Mouse (Mus musculus): ENCODE measurements around the gene Guk1. TPM values are rescaled to one million over a fixed set of nuclear protein-coding genes. Genes with fewer than 3 reads are reported as not detected.
A peak's percentile ranks its signal among the peaks of the same experiment; 100 is the strongest.

The Guk1 gene
- polyA plus RNA-seq, 2 experiments from 2014 or later, result 63.6 to 67.4 TPM

DNA sequence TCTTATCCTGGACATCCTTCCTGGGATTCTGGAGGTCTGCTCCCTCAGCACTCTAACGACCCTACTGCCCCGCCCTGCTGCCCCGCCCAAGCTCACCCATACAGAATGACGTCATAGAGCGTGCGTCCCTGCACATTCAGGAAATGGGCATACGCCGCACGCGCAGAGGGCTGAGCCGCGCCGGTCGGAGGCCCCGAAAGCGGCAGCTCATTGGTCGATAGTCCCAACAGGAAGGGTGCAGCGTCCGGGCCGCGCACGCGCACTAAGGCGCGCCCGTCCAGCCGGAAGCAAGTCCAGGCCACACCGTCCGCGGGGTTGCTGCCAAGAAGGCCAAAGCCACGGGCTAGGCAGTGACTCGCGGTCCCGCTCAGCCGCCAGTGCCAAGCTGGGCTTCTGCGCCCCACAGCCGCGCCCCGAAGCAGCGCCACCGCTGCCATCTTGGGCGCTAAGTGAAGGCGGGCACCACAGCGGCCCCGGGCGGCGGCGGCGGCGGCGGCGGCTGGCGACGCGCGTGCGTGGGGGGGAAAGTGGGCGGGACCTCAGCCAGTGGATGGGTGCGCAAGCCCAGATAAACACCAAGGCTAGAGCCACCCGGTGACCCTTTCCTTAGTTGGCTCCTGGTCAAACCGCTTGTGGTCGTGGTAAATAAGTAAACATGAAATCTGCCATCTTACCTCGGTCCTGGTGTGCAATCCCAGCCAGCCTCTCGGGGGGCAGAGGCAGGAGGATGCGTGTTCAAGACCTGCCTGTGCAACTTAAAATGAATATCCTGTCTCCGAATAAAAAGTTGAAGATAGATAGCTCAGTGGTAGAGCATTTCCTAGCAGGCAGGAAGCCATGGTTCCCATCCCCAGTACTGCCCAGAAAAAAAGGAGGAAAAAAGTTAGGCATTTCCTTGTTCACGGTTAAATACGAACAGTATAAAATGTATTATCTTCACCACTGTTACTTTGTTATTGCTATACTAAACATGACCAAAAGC lies 28.5 kb downstream of the Guk1 start, which contains the start of gene Iba57:
Gene Iba57, minus strand, starts transcription at position 485 of the 982 bp plus-strand sequence.
- peak; percentile 98 for ATAC-seq

DNA sequence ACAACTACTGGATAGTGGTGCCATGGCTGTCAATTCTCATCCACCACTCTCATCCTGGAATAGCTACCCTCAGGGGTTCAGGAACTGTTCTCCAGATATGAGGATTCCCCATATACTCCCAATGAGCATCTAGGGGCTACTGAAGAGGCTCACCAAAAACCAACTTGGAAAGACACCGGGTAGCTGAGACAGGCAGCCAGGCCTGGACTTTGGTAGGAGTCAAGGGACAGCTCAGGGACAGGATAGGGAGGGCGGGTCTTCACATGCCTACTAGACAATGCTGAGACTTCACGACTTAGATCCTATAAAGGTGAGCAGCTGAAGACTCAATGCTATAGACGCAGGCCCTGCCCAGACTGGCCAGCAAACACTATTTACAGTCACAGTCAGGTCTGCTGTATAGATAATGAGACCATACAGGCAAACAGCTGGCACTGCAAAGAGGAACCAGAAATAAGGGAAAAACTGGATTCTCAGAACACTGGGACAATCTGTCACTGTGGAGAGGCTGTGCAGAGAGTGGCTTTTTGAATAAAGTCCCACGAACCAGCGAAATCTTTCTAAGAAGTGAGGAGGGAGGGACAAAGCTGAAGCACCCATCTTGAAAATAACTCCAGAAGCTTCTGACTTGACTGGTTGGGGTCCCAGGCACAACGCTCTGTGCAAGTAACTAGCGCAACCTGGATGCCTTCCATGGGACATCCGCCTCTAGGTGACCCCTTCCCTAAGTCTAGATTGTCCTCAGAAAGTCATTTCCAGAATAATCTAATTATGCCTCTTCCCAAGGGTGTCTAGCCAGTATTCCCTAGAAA lies 29.4 kb downstream of the Guk1 start:
- no peak for ATAC-seq

DNA sequence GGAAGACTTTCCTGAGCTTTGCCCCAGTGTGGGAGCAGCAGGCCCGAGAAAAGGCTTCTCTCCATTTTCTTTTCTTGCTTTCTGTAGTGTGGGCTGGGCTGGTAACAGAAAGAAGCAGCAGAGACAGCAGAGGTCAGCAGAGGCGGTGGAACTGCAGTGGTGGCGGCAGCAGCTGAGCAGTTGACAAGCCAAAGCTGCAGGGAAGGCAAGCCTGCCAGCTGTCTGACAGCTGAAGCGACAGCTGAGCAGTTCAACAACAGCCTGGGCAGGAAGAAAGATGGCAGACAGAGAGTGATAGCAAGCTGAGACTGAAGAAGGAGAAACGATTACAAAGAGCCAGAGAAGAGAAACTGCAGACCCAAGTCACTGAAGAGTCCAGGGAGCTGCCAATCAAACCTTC lies 30.6 kb downstream of the Guk1 start:
- no peak for ATAC-seq

DNA sequence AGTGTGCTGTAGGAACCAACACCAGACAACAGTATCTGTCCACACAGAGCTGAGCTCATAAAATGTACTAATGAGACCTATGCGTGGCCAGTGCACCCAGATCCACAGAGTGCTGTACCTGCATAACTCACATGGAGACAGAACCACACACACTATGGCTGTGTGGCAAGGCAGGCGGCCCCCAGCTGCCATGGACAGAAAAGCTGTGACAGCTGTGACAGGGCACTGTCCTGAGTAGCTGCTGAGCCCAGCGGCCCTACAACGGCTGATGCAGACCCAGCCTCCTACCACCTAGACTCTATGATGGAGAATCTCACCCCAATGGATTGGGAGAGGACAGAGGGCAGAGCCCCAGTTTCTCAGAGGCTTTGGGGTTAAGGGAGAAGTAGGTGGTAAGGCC lies 32.5 kb downstream of the Guk1 start:
- ATAC-seq, result no peak

DNA sequence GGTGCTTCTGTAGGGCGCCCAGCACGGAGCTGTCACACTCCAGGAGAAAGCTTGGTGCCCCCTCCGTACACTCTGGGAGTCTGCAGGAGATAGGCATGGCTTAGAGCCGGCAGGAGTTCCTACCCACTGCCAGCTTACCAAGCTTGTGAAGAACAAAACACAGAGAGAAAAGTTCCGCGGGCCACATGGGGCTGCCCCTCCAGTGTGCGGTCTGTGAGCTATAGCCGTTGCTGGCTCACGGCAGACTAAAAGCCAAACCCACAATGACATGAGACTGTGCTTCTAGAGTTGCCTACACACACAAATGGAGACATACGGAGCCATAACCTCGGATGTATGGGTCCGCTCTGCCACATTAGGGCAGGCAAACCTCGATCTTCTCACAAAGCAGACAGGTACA lies 32.9 kb downstream of the Guk1 start:
- no peak for ATAC-seq

DNA sequence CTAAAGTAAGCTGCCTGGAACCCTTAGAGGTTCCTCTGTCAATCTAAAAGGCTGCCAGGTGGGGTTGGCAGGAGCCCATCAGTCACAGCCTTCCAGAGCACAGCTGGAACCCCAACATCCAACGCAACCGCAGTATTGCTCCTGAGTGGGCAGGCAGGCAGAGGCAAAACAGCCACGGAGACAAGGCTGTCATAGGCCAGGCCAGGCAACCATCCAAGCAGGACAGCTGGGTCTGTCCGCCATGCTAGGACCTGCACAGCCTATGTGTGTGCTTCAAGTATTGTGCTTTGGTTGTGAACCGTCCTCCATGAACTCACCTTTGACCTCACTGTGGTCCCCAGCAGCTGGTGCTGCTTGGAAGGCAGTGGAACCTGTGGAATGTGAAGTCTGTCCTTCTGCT lies 36.1 kb downstream of the Guk1 start:
- no peak for ATAC-seq

DNA sequence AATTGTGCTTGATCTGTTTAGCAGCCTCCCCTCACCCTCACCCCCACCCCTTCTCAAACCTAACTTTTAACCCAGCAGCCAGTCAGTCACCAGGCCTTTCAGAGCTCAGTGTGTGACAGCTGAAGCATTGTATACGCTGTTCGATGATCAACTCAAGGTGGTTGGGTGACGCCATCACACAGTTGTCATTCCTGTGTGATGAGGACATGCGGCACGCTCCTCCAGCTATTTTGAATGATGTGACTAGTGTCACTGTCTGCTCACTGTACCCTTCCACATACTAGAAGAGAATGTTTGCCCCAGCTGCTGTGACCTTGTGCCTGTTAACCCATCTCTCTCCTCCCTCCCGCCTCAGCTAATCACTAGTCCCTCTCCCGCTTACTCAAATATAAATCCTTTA lies 37.8 kb downstream of the Guk1 start:
- no peak for ATAC-seq

DNA sequence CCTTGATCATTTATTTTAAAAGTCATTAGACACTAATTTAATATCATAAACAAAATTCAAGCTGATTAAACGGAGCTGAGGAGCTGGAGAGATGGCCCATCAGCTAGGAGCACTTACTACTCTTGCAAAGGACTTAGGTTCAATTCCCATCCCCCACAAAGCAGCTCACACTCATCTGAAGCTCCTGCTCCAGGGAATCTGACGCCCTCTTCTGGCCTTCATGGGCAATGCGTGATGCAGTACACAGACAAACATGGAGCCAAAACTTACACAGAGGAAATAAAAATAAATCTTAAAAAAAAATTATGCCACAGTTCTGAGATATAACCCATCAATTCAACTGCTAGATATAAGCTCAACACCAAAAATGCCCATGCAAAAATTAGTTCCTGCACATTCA lies 40.3 kb downstream of the Guk1 start:
- no peak for ATAC-seq

DNA sequence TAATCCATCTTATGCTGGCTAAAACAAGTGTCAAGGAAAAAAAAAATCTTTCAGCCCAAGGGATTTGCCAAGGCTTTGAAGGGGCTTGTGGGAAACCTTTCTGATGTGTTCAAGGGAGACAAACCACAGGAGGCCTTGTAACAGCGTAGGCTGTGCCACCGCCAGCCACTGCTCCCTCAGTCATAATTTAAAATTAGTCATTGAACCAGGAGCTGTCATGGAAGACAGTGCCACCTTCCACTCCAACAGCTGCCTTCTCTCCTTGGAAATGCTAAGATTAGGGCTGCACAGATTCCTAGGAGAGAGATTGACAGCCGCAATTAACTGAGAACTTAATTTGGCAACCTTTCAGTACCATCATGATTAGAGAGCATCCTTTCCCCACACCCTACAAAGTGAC lies 42.7 kb downstream of the Guk1 start:
- no peak for ATAC-seq

DNA sequence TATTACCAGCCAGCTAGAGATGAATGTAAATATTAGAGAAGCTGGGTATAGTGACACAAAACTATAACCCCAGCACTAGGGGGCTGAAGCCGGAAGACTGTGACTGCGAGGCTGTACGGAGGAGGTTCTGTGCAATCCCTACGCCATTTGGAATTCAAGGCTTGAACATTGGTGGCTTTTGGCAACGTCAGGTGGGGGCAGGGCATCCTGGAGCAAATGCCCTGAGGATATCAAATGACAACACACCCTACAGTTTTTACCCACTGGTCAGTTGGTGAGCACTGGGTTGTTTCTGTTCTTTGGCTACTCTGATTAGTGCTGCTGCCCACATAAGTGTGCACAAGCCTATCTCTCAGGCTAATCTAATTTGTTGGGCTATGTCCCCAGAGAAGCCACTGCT lies 49.0 kb downstream of the Guk1 start:
- ATAC-seq, result no peak

DNA sequence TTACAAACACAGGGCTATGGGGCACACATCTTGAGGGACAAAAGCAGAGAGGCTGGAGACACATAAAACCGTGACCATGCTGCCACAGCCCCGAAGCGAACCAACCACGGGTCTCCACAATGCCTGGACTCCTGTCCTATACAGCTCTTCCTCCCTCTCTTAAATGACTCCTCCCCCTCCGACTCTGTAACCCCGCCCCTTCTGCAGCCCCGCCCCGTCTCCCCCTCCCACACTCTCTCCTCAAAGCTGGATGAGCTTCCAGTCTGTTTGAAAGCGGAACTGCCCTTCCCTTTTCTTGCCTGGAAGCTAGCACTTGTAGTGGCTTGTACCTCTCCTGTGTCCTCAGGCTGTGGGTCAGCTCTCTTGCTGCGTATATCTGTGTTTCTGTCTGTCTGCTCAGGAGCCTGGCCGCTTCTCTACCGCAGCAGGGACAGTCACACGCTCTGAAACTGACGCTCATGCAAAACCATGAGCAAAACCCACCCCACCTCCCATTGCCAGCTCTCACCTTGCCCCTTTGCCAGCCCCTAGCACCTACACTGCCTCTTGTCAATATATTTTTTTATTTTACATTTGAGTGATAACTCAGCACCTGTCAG lies 50.1 kb downstream of the Guk1 start:
- ATAC-seq, result no peak

DNA sequence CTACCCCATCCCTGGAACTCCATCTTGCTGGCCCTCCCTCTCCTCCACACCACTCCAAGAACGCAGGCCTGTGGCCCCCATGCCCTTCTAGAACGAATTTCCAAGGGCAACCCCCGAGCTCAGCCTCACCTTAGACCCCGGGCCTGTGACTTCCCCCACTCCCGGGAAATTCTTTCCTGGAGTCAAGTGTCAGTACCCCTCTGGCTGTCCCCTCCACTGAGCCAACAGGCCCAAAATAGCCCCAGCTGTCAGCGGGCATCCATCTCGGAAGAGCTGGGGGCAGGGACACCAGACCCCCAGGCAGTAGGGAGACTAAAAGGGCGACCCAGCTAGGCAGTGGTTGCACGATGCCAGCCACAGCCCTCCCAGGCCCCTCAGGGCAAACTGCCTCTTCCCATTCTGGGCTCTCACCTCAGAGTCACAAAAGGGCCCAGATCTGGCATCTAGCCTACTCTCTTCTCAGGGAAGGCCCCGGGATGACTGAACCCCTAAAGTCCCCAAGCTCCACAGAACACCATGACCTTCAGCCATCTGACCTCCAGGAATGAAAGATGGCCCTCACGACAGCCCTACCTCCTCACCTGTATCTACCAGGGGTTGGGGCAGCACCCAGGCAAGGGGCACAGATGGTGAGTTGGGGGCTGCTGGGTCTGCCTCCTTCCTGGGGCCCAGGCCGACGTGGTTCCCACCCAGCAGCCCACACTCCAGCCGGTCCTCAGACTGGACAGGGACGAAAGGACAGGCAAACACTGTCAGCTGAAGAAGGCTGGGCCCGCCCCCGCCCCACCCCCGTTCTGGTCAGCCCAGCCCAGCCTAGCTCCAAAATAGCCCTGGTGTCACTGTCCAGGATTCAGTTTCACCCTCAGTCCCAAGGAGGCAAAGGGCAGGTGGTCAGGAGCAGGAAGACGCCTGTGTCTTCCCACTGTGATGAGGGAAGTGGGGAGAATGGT lies 53.2 kb downstream of the Guk1 start:
- no peak for ATAC-seq

DNA sequence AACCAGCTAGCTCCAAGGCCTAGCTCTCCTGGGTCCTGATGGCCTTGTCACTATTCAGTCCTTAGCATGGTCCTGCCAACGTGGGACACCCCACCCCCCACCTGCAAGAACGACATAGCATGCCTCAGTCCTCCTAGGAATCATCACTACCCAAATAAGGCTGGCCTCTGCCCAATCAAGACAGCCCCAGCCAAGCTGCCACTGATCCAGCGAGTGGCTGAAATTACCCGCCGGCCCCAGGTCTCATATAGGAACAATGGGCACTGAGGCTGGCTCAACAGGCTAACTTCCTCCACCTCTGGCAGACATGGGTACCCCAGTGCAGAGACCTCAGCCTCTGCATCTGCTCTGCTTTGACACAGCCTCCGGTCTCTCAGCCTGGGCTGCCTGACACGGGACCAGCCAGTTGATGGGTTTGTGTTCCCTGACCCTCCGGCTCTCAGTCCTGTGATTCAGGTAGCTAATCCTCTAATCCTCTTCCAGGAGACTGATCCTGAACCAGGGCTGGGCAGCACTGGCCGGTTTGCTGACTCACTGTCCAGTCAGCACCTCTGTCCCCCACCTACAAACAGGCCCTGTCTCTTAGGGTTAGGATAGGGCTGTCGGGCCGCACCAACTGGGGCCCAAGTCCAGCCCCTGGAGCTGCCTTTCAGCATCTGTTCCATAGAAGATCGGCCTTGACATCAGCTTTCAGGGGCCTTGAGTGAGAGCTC lies 54.9 kb downstream of the Guk1 start:
- no peak for ATAC-seq

DNA sequence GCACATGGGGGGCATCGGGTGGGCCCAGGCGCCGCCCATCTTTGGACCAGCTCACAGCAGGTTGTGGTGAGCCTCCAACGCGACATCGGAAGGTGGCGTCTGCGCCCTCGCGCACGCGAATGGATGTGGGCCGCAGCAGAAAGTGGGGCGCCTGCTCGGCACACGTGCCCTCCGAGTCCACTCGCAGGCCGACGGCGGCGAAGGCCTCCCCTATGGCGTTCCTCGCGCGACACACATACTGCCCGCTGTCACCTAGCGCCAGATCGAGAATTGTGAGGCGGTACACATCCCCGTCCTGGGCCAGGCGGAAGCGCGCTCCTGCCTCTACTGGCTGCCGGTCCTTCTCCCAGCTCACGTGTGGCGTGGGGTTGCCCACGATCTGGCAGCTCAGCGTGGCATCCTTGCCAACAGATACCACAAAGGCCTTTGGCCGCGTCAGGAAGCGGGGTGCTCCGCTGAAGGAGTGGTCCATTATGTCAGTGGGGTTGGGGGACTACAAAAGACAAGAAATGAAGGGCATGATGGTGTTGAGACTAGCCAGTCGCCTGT lies 56.0 kb downstream of the Guk1 start, which contains the start of gene Obscn:
Gene Obscn, minus strand, starts transcription at position 499 of the 549 bp plus-strand sequence.
- no peak for ATAC-seq

DNA sequence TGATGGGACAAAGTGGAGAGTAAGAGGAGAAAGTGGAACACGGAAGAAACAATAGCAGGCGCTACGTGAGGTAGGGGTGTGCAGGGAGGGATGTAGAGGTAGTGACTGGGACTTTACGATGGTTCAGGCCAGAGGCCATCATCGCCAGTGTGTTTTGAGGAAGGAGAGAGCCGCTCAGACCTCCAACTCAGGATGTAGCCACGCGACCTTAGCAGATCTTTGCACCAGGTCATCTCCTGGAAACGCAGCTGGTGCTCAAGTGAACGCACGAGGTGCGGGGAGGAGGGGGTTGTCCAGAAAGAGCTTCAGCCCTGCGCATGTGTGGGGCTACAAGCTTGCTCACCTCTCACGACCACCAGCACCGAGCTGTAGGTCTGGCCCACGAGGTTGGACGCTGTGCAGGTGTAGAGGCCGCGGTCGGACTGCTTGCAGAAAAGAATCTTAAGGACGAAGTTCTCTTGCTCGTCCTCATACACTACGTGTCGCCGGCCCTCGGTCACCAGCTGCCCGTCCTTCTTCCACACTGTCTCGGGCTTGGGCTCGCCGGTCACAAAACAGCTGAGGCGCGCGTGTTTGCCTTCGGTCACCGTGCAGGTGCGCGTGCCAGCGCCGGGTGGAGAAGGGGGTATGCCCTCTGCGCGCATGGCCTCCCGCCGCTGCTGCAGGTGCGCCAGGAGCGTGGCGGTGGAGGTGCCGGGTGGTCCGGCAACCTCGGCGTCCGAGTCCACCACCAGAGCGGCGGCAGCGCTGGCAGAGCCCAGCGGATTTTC lies 56.8 kb downstream of the Guk1 start:
- ATAC-seq, result no peak

DNA sequence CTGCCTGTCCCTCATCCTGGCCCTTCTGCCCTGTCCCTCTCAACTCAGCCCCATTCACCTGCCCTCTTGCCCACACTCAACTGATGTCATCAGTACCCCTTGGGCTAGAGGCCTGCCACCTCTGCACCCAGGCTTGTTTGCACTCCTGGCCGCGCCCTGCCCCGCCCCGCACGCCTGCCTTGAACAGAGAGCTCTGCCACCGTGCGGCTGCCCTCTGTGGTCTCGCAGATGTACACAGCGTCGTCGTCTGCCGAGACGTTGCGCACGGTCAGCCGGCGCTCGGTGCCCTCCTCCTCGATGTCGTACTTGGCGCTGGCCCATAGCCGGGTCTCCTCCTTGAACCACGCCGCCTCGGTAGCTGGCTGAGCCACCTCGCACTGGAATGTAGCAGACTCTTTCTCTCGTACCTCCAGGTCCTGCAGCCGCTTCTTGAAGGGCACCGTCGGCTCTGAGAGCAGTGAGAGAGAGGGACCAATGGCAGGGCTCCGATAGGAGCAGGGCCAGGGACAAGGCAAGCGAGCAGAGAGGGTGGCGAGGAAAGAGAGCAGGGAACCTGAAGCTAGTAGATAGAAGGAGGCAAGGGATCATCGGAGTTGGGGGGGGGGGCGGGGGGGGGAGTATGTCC lies 57.5 kb downstream of the Guk1 start:
- no peak for ATAC-seq
